In genomic region chr17:85995086-85995485, GRCm38 (mm10) we compare ENCODE assay signal across 15 mouse cellular contexts.
DNase-seq lines count a peak whose midpoint lies in the region; ATAC-seq and TF ChIP-seq lines count a peak whose summit lies in the region.
"Had no signal": no experiment of that assay in that cellular context is flagged by ENCODE, and none has a peak within 500 bp of the region (broad histone marks: within the 10 kb centered on the region; RNA-seq: fewer than 3 reads in every experiment).

No protein-coding gene starts in this region.

- no peak overlapping the region for H3K9ac ChIP-seq in heart, embryonic 11.5 days (ENCODE audit: low read depth, low read length)
- H3K9ac ChIP-seq in embryonic facial prominence, embryonic 14.5 days (ENCODE audit: low read depth, low read length), result no peak overlapping the region
- H3K9ac ChIP-seq in heart, postnatal 0 days (replicated peaks; ENCODE audit: low read depth, low read length), result no peak overlapping the region
- H3K9ac ChIP-seq: embryonic facial prominence, embryonic 15.5 days; hindbrain, embryonic 12.5 days; liver, embryonic 14.5 days; lung, embryonic 14.5 days; midbrain, embryonic 13.5 days had no signal

- no peak for TF ChIP-seq CTCF in heart, postnatal 0 days (IDR thresholded peaks at IDR 0.05; ENCODE audit: low read depth)
- no peak for TF ChIP-seq CTCF in kidney, adult 2 months (conservative IDR thresholded peaks at IDR 0.05; ENCODE audit: insufficient read depth, insufficient read length, low read depth, low read length)

- no peak for ATAC-seq in heart, embryonic 11.5 days (replicated peaks; ENCODE audit: insufficient number of reproducible peaks, low FRiP score, low TSS enrichment)
- ATAC-seq in embryonic facial prominence, embryonic 14.5 days (ENCODE audit: low read depth), result no peak
- peak; percentile 45; the same call in 1 of the 2 replicates for ATAC-seq in heart, postnatal 0 days (ENCODE audit: insufficient read depth, low read depth)
- ATAC-seq in granulocyte monocyte progenitor cell, adult 5-6 weeks (replicated peaks; ENCODE audit: poor library complexity, severe bottlenecking), result no peak
- ATAC-seq: inflammation-experienced regulatory T-cells, adult 6 months had no signal

- H3K4me1 ChIP-seq in heart, embryonic 11.5 days (ENCODE audit: control insufficient read depth, insufficient read depth, low read length), result no peaks in the 10 kb centered on the region
- H3K4me1 ChIP-seq in embryonic facial prominence, embryonic 14.5 days (ENCODE audit: control insufficient read depth, insufficient read depth, low read length), result peaks cover 23% of the 10 kb centered on the region
- H3K4me1 ChIP-seq in heart, postnatal 0 days (ENCODE audit: control insufficient read depth, insufficient read depth), result no peaks in the 10 kb centered on the region; the same call in 1 of the 2 replicates
- H3K4me1 ChIP-seq in kidney, adult 2 months (ENCODE audit: control insufficient read depth, insufficient read depth, low read length), result no peaks in the 10 kb centered on the region
- H3K4me1 ChIP-seq: midbrain, embryonic 13.5 days had no signal

- no peak overlapping the region for H3K4me2 ChIP-seq in heart, embryonic 11.5 days
- no peak overlapping the region for H3K4me2 ChIP-seq in embryonic facial prominence, embryonic 14.5 days (ENCODE audit: low read depth, low read length)
- no peak overlapping the region for H3K4me2 ChIP-seq in heart, postnatal 0 days (ENCODE audit: low read depth, low read length)
- H3K4me2 ChIP-seq: embryonic facial prominence, embryonic 15.5 days; hindbrain, embryonic 12.5 days; lung, embryonic 14.5 days; midbrain, embryonic 13.5 days had no signal

- H3K9me3 ChIP-seq in heart, embryonic 11.5 days (replicated peaks; ENCODE audit: control insufficient read depth, low read length), result no peaks in the 10 kb centered on the region
- peaks cover 9% of the 10 kb centered on the region for H3K9me3 ChIP-seq in embryonic facial prominence, embryonic 14.5 days (ENCODE audit: control insufficient read depth, low read length)
- H3K9me3 ChIP-seq in heart, postnatal 0 days (replicated peaks; ENCODE audit: control insufficient read depth, low read length), result peaks cover 15% of the 10 kb centered on the region
- H3K9me3 ChIP-seq: hindbrain, embryonic 12.5 days had no signal

- H3K27ac ChIP-seq in heart, embryonic 11.5 days (ENCODE audit: low read depth, low read length), result no peak overlapping the region
- H3K27ac ChIP-seq in embryonic facial prominence, embryonic 14.5 days (replicated peaks; ENCODE audit: low read depth, low read length), result 0 out of 2 replicates have a peak overlapping the region, but pooled peaks have one; percentile 2
- H3K27ac ChIP-seq in heart, postnatal 0 days (ENCODE audit: low read depth), result peak overlapping the region; percentile 52
- H3K27ac ChIP-seq in kidney, adult 2 months (ENCODE audit: insufficient read depth, low read depth, low read length), result no peak overlapping the region
- H3K27ac ChIP-seq: embryonic facial prominence, embryonic 15.5 days; hindbrain, embryonic 12.5 days; kidney, postnatal 0 days; liver, embryonic 14.5 days; midbrain, embryonic 13.5 days; stomach, postnatal 0 days had no signal

- peaks cover 3% of the 10 kb centered on the region; the same call in 1 of the 2 replicates for H3K36me3 ChIP-seq in heart, embryonic 11.5 days (ENCODE audit: control insufficient read depth, insufficient read depth, low read length)
- H3K36me3 ChIP-seq in embryonic facial prominence, embryonic 14.5 days (ENCODE audit: control insufficient read depth, insufficient read depth, low read length), result peaks cover 21% of the 10 kb centered on the region; the same call in 1 of the 2 replicates
- H3K36me3 ChIP-seq in heart, postnatal 0 days (replicated peaks; ENCODE audit: control insufficient read depth, insufficient read depth, low read length), result peaks cover 13% of the 10 kb centered on the region
- H3K36me3 ChIP-seq in kidney, adult 2 months (ENCODE audit: control insufficient read depth, insufficient read depth, low read length), result no peaks in the 10 kb centered on the region

- WGBS in heart, embryonic 11.5 days (ENCODE audit: insufficient replicate concordance), result 91% methylated on average over 3 of the region's 4 CpGs
- 88% methylated on average over 4 of the region's 4 CpGs for WGBS in embryonic facial prominence, embryonic 14.5 days
- WGBS in heart, postnatal 0 days, result 57% methylated on average over 4 of the region's 4 CpGs
- WGBS in kidney, adult 2 months, result 92% methylated on average over 4 of the region's 4 CpGs

- DNase-seq in heart, adult 11 months, result peak; percentile 91
- DNase-seq in embryonic facial prominence, embryonic 14.5 days (ENCODE audit: low spot score), result no peak
- DNase-seq in heart, adult 8-10 months (ENCODE audit: low spot score), result peak; percentile 14
- DNase-seq in heart, postnatal 0 days (ENCODE audit: low spot score), result no peak
- no peak for DNase-seq in kidney, adult 2 months

- no peak for TF ChIP-seq EP300 in heart, postnatal 0 days (IDR thresholded peaks at IDR 0.05; ENCODE audit: low read depth)

- no peak for TF ChIP-seq POLR2A in kidney, adult 2 months (IDR thresholded peaks at IDR 0.05; ENCODE audit: low read depth, low read length)

- no peak overlapping the region for H3K4me3 ChIP-seq in heart, embryonic 11.5 days (ENCODE audit: low read depth, low read length)
- no peak overlapping the region for H3K4me3 ChIP-seq in embryonic facial prominence, embryonic 14.5 days (ENCODE audit: low read depth, low read length)
- H3K4me3 ChIP-seq in heart, postnatal 0 days (ENCODE audit: low read depth, low read length), result no peak overlapping the region
- no peak overlapping the region for H3K4me3 ChIP-seq in kidney, adult 2 months (ENCODE audit: insufficient read depth, low read depth, low read length)
- H3K4me3 ChIP-seq: embryonic facial prominence, embryonic 15.5 days; hindbrain, embryonic 12.5 days; midbrain, embryonic 13.5 days had no signal

- no peaks in the 10 kb centered on the region for H3K27me3 ChIP-seq in heart, embryonic 11.5 days (ENCODE audit: control insufficient read depth, insufficient read depth, low read length)
- H3K27me3 ChIP-seq in embryonic facial prominence, embryonic 14.5 days (replicated peaks; ENCODE audit: control insufficient read depth, insufficient read depth, low read length), result no peaks in the 10 kb centered on the region
- no peaks in the 10 kb centered on the region for H3K27me3 ChIP-seq in heart, postnatal 0 days (ENCODE audit: control insufficient read depth, insufficient read depth, low read length)
- H3K27me3 ChIP-seq in kidney, adult 2 months (replicated peaks; ENCODE audit: control insufficient read depth, insufficient read depth, low read length), result no peaks in the 10 kb centered on the region
- H3K27me3 ChIP-seq: embryonic facial prominence, embryonic 15.5 days; hindbrain, embryonic 12.5 days; midbrain, embryonic 13.5 days had no signal

Comparison
In these comparisons a context has a peak if more than half of its experiments do, and no peak if none do; other contexts are left out.
1. DNase-seq: peak in heart, adult 11 months (single experiment) and heart, adult 8-10 months (single experiment); none in embryonic facial prominence, embryonic 14.5 days (single experiment), heart, postnatal 0 days (single experiment) and kidney, adult 2 months (single experiment).
2. H3K27ac ChIP-seq: peak in embryonic facial prominence, embryonic 14.5 days (single experiment) and heart, postnatal 0 days (single experiment); none in heart, embryonic 11.5 days (single experiment) and kidney, adult 2 months (single experiment).